Mouse (Mus musculus) thymus, postnatal 10 days (tissue): ENCODE data around the gene P2rx7.

Experiments used
- DNase-seq, 2 experiments: peaks; one replicate each; pipeline ENCODE4 v3.0.0; 2021; ENCODE audit warnings: low spot score in 2 of 2

The P2rx7 gene

GRCm38 (mm10) chr5:122693431-122694207 is 49.9 kb downstream of the P2rx7 start:
- no peak for DNase-seq

- no peak for DNase-seq
These were observed 51.8 kb downstream of the P2rx7 start for GRCm38 (mm10) chr5:122695516-122695915.

GRCm38 (mm10) chr5:122698041-122698700 is 54.5 kb downstream of the P2rx7 start:
- peak in 1 of 2 experiments; percentile 29 for DNase-seq

GRCm38 (mm10) chr5:122698701-122699060 is 55.0 kb downstream of the P2rx7 start:
- DNase-seq: no peak

DNA sequence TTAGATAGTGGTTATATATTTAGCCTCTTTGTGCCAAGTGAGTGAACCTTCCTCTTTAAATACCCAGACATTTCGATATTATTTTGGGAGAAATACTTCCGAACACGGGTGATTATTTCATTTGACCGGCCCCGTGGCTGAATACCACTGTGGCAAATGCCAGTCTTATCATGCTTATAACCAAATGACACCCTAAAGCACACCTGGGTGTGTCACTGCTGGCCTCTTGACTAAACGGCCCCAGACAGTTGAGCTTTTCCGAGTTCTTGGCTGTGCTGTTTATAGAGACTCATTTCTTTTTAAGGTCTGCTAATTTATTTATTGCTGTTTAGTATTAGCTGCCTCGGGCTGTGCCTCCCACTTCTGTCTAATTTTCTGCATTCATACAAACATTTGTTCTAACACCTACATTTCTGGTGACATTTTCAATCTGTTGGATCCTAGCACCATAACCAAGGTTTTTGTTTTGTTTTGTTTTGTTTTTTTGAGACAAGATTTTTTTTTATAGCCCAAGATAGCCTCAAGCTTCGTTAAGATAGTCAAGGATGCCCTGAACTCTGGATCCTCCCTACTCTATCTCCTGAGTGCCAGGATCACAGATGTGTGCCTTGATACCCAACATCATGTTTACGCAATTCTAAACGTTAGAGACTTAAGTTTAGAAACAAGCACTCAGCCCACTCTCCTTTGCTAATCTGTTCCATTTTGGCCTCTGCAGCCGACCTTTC is 56.6 kb downstream of the P2rx7 start:
- DNase-seq: no peak

GRCm38 (mm10) chr5:122700837-122701212 is 57.1 kb downstream of the P2rx7 start:
- DNase-seq: no peak

DNA sequence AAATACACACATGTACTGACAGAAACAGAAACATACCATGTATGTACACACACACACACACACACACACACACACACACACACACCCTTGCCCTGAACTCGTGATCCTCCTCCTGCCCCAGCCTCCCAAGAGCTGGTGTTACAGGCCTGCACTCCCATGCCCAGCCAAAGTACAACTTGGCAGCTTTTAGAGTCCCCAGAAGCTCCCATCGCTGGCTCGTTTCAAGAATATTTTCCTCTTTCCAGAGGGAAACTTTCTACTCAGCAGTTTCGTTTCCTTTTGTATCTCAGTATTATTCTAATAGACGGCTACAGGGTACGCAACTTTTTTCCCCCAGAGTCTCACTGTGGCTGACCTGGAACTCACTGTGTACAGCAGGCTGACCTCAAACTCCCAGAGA is 58.4 kb downstream of the P2rx7 start:
- no peak for DNase-seq

DNA sequence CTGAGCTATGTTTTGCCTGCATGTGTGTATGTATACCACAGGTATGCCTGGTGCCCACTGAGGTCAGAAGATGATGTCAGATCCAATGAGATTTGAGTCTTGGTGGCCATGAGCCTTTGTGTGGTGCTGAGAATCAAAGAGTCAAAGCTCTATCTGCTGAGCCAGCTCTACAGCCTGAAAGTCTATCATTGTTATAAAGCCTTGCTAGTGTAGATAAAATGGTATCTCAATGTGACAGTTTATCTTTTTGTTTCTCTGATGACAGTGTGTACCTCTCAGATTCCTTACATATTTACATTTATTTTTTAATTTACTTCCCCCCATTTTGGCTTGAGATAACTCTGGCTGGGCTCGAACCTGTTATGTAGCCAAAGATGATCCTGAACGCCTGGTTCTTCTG is 59.9 kb downstream of the P2rx7 start:
- DNase-seq: no peak

DNA sequence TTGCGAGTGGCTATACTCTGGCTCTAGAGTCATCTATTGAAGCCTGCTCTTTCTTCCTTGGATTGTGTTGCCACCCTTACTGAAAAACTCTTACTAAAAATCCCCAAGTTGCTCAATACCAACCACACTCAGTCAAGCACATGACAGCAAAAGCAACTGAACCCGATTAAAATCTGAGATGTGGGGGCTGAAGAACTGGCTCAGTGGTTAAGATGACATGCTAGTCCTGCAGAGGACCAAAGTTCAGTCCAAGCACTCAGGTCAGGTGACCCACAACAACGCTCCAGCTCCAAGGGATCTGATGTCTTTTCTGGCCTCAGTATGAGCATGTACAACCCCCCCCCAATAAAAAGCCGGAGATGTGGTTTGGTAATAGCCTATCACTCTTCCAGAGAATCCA is 60.9 kb downstream of the P2rx7 start:
- DNase-seq: no peak

GRCm38 (mm10) chr5:122705174-122705573 is 61.5 kb downstream of the P2rx7 start:
- DNase-seq: no peak

DNA sequence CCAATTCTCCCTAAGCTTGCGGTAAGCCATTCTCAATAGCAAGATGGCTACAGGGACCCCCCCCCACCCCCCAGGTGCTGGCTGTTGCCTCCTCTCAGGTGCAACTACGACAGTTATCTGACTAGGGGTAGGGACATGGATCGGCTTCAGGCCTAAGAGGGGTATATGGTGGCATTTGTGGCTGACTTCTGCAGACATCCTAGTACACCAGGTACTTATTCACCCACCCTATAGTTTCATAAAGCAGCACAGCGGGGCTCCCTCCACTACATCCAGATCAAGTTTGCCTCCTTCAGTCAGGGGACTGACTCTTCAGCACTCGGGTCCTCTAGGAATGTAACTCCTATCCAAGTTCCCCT is 63.2 kb downstream of the P2rx7 start:
- no peak for DNase-seq

- peak; percentile 80 to 84 for DNase-seq
These were observed 63.8 kb downstream of the P2rx7 start, which contains the start of gene P2rx4 for GRCm38 (mm10) chr5:122707276-122708181. Gene P2rx4 (plus strand): TSS chr5:122707544.

DNA sequence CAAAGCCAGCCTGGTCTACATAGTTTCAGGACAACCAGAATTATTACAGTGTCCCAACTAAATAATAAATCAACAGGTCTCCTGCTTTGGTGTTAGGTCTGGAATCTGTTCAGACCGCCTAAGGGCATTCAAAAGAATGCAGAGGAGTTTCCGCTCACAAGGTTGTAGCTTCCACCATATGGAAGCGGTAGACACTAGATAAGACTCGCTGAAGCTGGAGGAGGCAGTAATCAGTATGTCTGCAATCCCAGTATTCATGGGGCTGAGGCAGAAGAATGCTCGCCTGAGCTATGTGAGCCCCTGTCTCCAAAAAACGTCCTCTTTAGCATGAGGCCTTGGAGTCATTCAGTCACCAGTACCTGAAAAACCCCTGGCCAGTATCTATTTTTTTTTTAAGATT is 65.1 kb downstream of the P2rx7 start:
- no peak for DNase-seq

DNA sequence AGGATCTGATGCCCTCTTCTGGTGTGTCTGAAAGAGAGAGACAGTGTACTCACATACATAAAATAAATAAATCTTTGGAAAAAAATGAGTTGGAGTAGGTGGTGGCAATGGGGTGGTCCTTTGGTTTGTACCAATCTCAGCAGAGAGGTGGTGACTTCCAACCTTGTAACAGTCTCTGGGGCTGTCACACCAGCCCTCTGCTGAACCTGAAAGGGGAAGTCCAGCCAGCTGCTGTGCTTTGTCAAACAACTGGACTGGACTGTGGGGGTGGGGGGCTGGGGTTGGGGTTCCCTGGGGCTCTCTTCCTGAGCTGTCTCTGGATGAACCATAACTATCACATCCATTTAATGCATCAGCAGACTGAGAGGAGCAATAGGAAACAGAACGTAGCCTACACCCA is 72.0 kb downstream of the P2rx7 start:
- DNase-seq: no peak

GRCm38 (mm10) chr5:122716793-122717192 is 73.1 kb downstream of the P2rx7 start:
- DNase-seq: no peak

DNA sequence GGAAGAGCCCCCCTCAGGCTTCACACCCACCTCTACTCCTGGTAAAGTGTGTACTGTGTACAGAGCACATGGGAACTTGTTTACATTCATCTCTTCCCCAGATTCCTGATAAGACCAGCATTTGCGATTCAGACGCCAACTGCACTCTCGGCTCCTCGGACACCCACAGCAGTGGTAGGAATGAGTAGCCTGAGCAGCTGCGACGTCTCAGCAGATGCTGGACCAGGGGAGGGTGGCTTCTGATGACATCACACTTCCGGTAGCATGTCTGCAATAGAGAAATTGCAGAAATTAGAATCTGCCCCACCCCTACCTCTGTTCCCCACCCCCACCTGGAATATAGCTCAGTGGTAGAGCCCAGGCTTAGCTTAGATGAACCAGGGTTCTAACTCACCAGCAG is 74.7 kb downstream of the P2rx7 start:
- no peak for DNase-seq

- peak in 1 of 2 experiments; percentile 14 for DNase-seq
These were observed 75.5 kb downstream of the P2rx7 start for GRCm38 (mm10) chr5:122719168-122719567.

GRCm38 (mm10) chr5:122725453-122725852 is 81.7 kb downstream of the P2rx7 start:
- DNase-seq: no peak

DNA sequence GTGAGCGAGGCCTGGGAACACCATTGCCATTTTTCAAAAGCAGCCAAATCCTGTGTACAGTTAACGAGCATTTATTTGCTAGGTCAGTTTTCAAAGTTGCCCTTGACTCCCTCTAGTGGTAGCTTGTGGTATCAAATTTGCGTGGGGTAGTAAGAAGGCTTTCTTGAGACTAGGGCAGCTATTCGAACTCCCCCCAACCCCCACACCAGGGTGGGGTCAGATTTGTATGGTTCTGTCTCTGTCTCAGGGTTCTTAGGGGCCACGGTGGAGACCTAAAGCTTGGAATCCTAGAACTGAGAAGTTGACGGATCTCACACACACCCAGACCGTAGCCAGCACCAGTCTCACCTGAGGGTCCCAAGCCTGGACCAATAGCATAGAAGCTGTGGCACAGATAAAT is 82.4 kb downstream of the P2rx7 start:
- peak; percentile 40 to 72 for DNase-seq

GRCm38 (mm10) chr5:122726595-122726994 is 82.9 kb downstream of the P2rx7 start:
- DNase-seq: no peak

GRCm38 (mm10) chr5:122727096-122727495 is 83.4 kb downstream of the P2rx7 start:
- no peak for DNase-seq

DNA sequence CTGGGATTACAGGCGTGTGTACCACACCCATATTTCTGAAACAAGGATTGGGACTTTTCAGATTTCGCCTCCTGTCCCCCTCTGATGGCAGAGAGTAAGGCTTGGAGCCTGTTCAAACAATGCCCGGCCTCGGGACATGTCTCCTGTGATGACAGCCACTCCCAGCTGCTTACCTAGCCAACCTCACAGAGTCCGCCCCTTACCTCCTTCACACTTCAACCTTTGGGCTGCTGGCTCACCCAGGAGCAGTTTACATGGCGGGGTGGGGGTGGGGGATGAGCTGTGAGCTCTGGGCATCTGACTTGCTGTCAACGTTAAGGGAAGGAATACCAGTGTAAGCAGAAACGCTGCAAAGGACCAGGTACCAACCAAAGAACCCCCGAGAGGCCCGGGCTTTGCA is 87.1 kb downstream of the P2rx7 start:
- no peak for DNase-seq
